Mouse (Mus musculus) cortical plate, adult 2 months (tissue): ENCODE results near the gene Kcnj11.

Experiments used
- CTCF ChIP-seq: fragments of 200-500 bp; IDR thresholded peaks from 2 replicates; pipeline ENCODE4 v1.5.1; 2011; ENCODE audit warnings: mild to moderate bottlenecking, control low read depth, low read length; ENCODE audit not compliant: insufficient read depth; ENCODE audit errors: extremely low read depth
- POLR2A ChIP-seq: fragments of 200-500 bp; IDR thresholded peaks from 2 replicates; pipeline ENCODE4 v1.6.1; 2011; ENCODE audit warnings: mild to moderate bottlenecking, low read length, control low read depth; ENCODE audit not compliant: insufficient read depth; ENCODE audit errors: extremely low read depth

DNA sequence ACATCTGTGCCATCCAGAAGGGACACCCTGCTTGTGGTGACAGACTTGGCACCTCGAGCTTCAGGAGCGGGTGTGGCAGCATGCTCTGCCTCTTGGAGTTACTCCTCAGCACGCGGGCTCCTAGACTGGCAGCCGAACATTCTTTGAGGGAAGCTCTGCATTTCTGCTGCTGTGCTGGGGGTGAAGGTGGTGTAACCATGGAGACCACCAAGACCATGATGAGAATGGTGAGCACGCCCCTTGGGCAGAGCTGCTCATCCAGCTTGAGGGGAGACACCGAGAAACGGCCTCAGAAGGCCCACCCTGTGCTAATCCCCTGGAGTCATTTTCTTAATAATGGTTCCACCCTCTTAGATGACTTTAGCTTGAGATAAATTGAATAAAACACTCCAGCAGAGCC is 7.8 kb downstream of the Kcnj11 start:
- TF ChIP-seq CTCF: no peak
- TF ChIP-seq POLR2A: no peak
